Mouse (Mus musculus) lung, postnatal 0 days (tissue): ENCODE results near the gene Cytip.

Source experiments
- CTCF ChIP-seq: IDR thresholded peaks from 2 replicates; pipeline ENCODE4 v1.5.1; 2016; ENCODE audit warnings: antibody characterized with exemption, mild to moderate bottlenecking
- EP300 ChIP-seq: IDR thresholded peaks from 2 replicates; pipeline ENCODE4 v1.6.1; 2016; ENCODE audit warnings: antibody characterized with exemption, mild to moderate bottlenecking, control low read depth

DNA sequence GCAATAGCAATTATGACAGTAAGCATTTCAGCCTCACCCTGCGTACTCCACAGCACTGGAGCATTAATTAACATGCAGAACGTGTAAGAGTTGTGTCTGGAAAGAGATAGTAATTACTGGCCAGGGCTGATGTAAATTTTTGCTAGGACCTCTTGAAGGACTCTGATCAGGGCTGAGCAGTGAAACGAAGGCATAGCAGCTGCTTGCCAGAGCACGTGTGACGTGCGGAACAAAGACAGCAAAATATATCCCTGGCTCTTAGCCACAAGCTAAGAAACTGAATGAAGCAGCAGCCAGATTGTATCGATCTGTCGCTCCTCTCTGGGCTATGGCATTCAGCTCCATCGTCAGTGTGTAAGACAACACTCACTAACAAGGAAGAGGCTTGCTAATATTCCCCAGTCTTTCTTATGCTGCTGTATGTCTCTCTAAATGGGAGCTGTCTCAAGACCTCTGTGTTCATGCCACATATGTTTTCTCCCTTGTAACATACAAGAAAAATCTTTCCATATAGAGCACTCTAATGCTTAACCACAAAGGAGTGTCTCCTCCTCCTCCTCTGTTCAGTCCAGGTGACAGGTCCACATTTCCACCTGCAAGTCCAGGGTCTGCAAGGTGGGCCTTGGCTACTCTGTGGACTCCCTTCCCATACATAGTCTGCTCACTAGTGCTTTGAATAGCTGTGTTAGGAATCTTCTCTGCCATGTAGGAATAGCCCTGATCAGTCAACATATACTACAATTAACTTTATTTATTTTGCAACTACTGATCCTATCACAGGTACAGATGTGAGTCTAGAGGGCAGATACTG lies 20.7 kb downstream of the Cytip start:
- no peak for TF ChIP-seq CTCF
- TF ChIP-seq EP300: no peak
